Mouse (Mus musculus): ENCODE results near the gene Prkce. TPM values are rescaled to one million over a fixed set of nuclear protein-coding genes. Genes with fewer than 3 reads are reported as not detected.

The Prkce gene
- total RNA-seq, 4 experiments from 2014 or later = 11.4 to 14.5 (median 13.2) TPM

- DNase-seq (ENCODE audit: low spot score in 2 of 2) = no peak
These were observed 162.7 kb downstream of the Prkce start for GRCm38 (mm10) chr17:86330076-86330955.

GRCm38 (mm10) chr17:86331835-86332234, 164.2 kb downstream of the Prkce start:
- no peak for DNase-seq (ENCODE audit: low spot score in 2 of 2)

GRCm38 (mm10) chr17:86334990-86335389, 167.4 kb downstream of the Prkce start:
- DNase-seq (ENCODE audit: low spot score in 2 of 2) = no peak

GRCm38 (mm10) chr17:86336652-86337073, 169.1 kb downstream of the Prkce start:
- DNase-seq (ENCODE audit: low spot score in 2 of 2) = no peak

GRCm38 (mm10) chr17:86337076-86337475, 169.5 kb downstream of the Prkce start:
- DNase-seq (ENCODE audit: low spot score in 2 of 2) = no peak

GRCm38 (mm10) chr17:86338328-86338727, 170.7 kb downstream of the Prkce start:
- DNase-seq (ENCODE audit: low spot score in 2 of 2) = no peak

- no peak for DNase-seq (ENCODE audit: low spot score in 2 of 2)
These were observed 176.4 kb downstream of the Prkce start for GRCm38 (mm10) chr17:86344032-86344431.

GRCm38 (mm10) chr17:86345234-86346005, 177.8 kb downstream of the Prkce start:
- DNase-seq (ENCODE audit: low spot score in 2 of 2) = no peak

GRCm38 (mm10) chr17:86350236-86350635, 182.7 kb downstream of the Prkce start:
- DNase-seq (ENCODE audit: low spot score in 2 of 2) = peak; percentile 37 to 49

- DNase-seq (ENCODE audit: low spot score in 2 of 2) = no peak
These were observed 183.2 kb downstream of the Prkce start for GRCm38 (mm10) chr17:86350791-86351261.

GRCm38 (mm10) chr17:86351282-86351681, 183.7 kb downstream of the Prkce start:
- no peak for DNase-seq (ENCODE audit: low spot score in 2 of 2)

GRCm38 (mm10) chr17:86352247-86353037, 184.9 kb downstream of the Prkce start:
- no peak for DNase-seq (ENCODE audit: low spot score in 2 of 2)

GRCm38 (mm10) chr17:86353679-86354078, 186.1 kb downstream of the Prkce start:
- no peak for DNase-seq (ENCODE audit: low spot score in 2 of 2)

GRCm38 (mm10) chr17:86354101-86354500, 186.5 kb downstream of the Prkce start:
- DNase-seq (ENCODE audit: low spot score in 2 of 2) = no peak

- no peak for DNase-seq (ENCODE audit: low spot score in 2 of 2)
These were observed 187.3 kb downstream of the Prkce start for GRCm38 (mm10) chr17:86354896-86355295.

- DNase-seq (ENCODE audit: low spot score in 2 of 2) = no peak
These were observed 187.7 kb downstream of the Prkce start for GRCm38 (mm10) chr17:86355318-86355717.

- DNase-seq (ENCODE audit: low spot score in 2 of 2) = no peak
These were observed 188.3 kb downstream of the Prkce start for GRCm38 (mm10) chr17:86355772-86356451.

- no peak for DNase-seq (ENCODE audit: low spot score in 2 of 2)
These were observed 190.8 kb downstream of the Prkce start for GRCm38 (mm10) chr17:86358388-86358787.

GRCm38 (mm10) chr17:86358847-86359246, 191.3 kb downstream of the Prkce start:
- no peak for DNase-seq (ENCODE audit: low spot score in 2 of 2)

- no peak for DNase-seq (ENCODE audit: low spot score in 2 of 2)
These were observed 193.3 kb downstream of the Prkce start for GRCm38 (mm10) chr17:86360849-86361248.

GRCm38 (mm10) chr17:86363356-86363755, 195.8 kb downstream of the Prkce start:
- DNase-seq (ENCODE audit: low spot score in 2 of 2) = no peak
